Mouse (Mus musculus) MEL (cell line): ENCODE measurements at regions not wholly inside any gene's neighbourhood (a gene's known extent, or its start where the extent isn't known, plus 50 kb on each side); places are given as distances from the start of the nearest gene placed in this dataset.

ENCODE experiments used
- CTCF ChIP-seq, 3 experiments: IDR thresholded peaks in 2 of 3; conservative IDR thresholded peaks in 1 of 3; 2 replicates each; pipeline ENCODE4 v1.5.1; 2011 to 2012; ENCODE audit warnings: low read length in 3 of 3, low read depth in 2 of 3, mild to moderate bottlenecking in 2 of 3, improper control_type of control experiment in 1 of 3, inconsistent platforms in 1 of 3, mixed read lengths in 1 of 3, moderate library complexity in 1 of 3; ENCODE audit not compliant: control insufficient read depth in 1 of 3, insufficient read depth in 1 of 3, poor library complexity in 1 of 3, severe bottlenecking in 1 of 3
- POLR2A ChIP-seq, 2 experiments: IDR thresholded peaks; 2 replicates each; pipeline ENCODE4 v1.6.1; 2011 to 2012; ENCODE audit warnings: low read length in 2 of 2, mild to moderate bottlenecking in 2 of 2, control low read depth in 1 of 2, improper control_type of control experiment in 1 of 2, low read depth in 1 of 2, moderate library complexity in 1 of 2; ENCODE audit not compliant: control insufficient read depth in 1 of 2, insufficient read depth in 1 of 2, poor library complexity in 1 of 2
- USF2 ChIP-seq, 2 experiments: IDR thresholded peaks; 2 replicates each; pipeline ENCODE4 v1.6.1; 2011 to 2012; ENCODE audit warnings: improper control_type of control experiment in 2 of 2, low read length in 2 of 2, borderline replicate concordance in 1 of 2, inconsistent platforms in 1 of 2, low read depth in 1 of 2, mild to moderate bottlenecking in 1 of 2; ENCODE audit not compliant: insufficient read depth in 1 of 2

- TF ChIP-seq CTCF (IDR thresholded peaks at IDR 0.05 in 2 of 3, conservative IDR thresholded peaks at IDR 0.05 in 1 of 3; ENCODE audit: control insufficient read depth in 1 of 3, insufficient read depth in 1 of 3, low read depth in 2 of 3, low read length in 3 of 3, poor library complexity in 1 of 3, severe bottlenecking in 1 of 3) = peak; percentile 14 to 55 (median 18); a peak in 3 of 6 replicates
- TF ChIP-seq USF2 (IDR thresholded peaks at IDR 0.05; ENCODE audit: borderline replicate concordance in 1 of 2, insufficient read depth in 1 of 2, low read depth in 1 of 2, low read length in 2 of 2) = no peak
- no peak for TF ChIP-seq POLR2A (IDR thresholded peaks at IDR 0.05; ENCODE audit: control insufficient read depth in 1 of 2, insufficient read depth in 1 of 2, low read depth in 1 of 2, low read length in 2 of 2, poor library complexity in 1 of 2)
These were observed 188.0 kb upstream of the Bcor start for GRCm38 (mm10) chrX:12348117-12348516.
